Mouse (Mus musculus): ENCODE measurements at regions not wholly inside any gene's neighbourhood (a gene's known extent, or its start where the extent isn't known, plus 50 kb on each side); places are given as distances from the start of the nearest gene placed in this dataset.

DNA sequence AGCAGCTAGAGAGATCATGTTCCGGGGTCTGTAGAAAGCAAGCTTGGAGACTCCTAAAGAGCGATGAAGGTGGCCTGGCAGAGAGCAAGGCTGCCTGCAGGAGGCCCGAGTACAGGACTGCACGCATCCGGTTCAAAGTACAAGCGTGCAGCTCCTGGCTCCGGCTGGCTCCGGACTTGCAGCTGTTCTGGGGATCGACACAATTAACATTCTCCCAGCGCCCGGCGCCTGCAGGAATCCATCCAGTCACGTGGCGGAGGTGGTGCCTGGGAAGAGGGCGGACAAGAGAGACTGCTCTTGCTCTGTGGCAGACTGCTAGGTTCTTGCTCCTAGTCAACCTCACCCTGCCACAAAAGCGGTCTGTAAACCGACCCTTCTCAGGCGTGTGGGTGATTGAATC is 86.9 kb downstream of the Bdh1 start:
- TF ChIP-seq CTCF (IDR thresholded peaks at IDR 0.05): peak; percentile 30; the same call in 1 of the 2 replicates

GRCm38 (mm10) chr16:31510097-31510496 is 88.0 kb downstream of the Bdh1 start:
- H3K27ac ChIP-seq: no peak overlapping the region
- intact Hi-C loops (cut with DNase I): no loop called here
- TF ChIP-seq CTCF (IDR thresholded peaks at IDR 0.05): no peak
- DNase-seq: no peak
- H3K4me3 ChIP-seq: no peak overlapping the region

More for the DNA sequence above, 86.9 kb downstream of the Bdh1 start:
- H3K27ac ChIP-seq: peak overlapping the region; percentile 48
- peak overlapping the region; percentile 50 for H3K4me3 ChIP-seq
- intact Hi-C loops (cut with DNase I): no loop called here
- peak; percentile 82 for DNase-seq

GRCm38 (mm10) chr16:31518816-31519215 is 96.7 kb downstream of the Bdh1 start:
- no peak overlapping the region for H3K4me3 ChIP-seq
- TF ChIP-seq CTCF (IDR thresholded peaks at IDR 0.05): no peak
- intact Hi-C loops (cut with DNase I): no loop called here

GRCm38 (mm10) chr16:31520081-31520480 is 98.0 kb downstream of the Bdh1 start:
- no peak for DNase-seq
- intact Hi-C loops (cut with DNase I): no loop called here
- TF ChIP-seq CTCF (IDR thresholded peaks at IDR 0.05): no peak
- no peak overlapping the region for H3K27ac ChIP-seq
- H3K4me3 ChIP-seq: no peak overlapping the region

More at GRCm38 (mm10) chr16:31518816-31519215, 96.7 kb downstream of the Bdh1 start:
- DNase-seq: no peak
- no peak overlapping the region for H3K27ac ChIP-seq

- no peak for TF ChIP-seq CTCF (IDR thresholded peaks at IDR 0.05)
- no peak overlapping the region for H3K4me3 ChIP-seq
- intact Hi-C loops (cut with DNase I): no loop called here
- DNase-seq: no peak
- no peak overlapping the region for H3K27ac ChIP-seq
These were observed 99.7 kb downstream of the Bdh1 start for GRCm38 (mm10) chr16:31521786-31522185.

- intact Hi-C loops (cut with DNase I): no loop called here
These were observed 104.7 kb downstream of the Bdh1 start for GRCm38 (mm10) chr16:31526711-31527344.

DNA sequence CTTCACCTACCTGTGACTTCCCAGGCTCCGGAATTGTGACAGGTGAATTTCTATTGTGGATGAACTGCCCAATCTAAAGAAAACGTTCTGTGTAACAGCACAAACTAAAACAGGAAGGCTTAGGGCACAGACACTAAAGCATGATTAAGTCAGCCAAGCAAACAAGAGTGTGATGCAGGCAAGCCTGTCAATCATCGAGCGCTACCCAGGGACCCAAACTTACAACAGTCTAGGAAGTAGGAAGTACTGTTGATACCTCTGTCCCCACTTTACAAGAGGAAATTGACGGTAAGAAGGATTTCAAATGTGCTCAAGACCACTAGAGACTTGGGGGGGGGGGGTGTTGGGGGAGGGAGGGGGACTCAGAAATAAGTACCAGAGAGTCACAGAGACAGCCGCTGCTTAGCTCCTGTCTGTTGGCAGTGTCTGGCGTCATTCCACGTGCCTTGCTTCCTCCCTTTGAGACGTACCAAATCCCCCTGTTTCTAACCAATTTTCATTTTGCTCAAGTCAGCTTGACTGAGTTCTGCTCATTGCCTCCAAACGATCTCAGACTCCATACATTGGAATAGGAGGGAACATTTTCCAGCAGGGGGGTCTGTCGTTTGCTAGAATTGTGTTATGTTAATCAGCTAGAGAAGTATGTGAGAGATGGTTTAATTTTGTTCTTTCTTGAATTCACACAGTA is 106.7 kb downstream of the Bdh1 start:
- no peak overlapping the region for H3K4me3 ChIP-seq
- TF ChIP-seq CTCF (IDR thresholded peaks at IDR 0.05): no peak
- intact Hi-C loops (cut with DNase I): no loop called here
- no peak overlapping the region for H3K27ac ChIP-seq
- DNase-seq: no peak

More at GRCm38 (mm10) chr16:31526711-31527344, 104.7 kb downstream of the Bdh1 start:
- no peak for TF ChIP-seq CTCF (IDR thresholded peaks at IDR 0.05)
- Histone ChIP-seq H3K27ac (peak overlapping the region; percentile 50), H3K4me3 (peak overlapping the region; percentile 20; the same call in 1 of the 2 replicates)
- peak; percentile 87 for DNase-seq

DNA sequence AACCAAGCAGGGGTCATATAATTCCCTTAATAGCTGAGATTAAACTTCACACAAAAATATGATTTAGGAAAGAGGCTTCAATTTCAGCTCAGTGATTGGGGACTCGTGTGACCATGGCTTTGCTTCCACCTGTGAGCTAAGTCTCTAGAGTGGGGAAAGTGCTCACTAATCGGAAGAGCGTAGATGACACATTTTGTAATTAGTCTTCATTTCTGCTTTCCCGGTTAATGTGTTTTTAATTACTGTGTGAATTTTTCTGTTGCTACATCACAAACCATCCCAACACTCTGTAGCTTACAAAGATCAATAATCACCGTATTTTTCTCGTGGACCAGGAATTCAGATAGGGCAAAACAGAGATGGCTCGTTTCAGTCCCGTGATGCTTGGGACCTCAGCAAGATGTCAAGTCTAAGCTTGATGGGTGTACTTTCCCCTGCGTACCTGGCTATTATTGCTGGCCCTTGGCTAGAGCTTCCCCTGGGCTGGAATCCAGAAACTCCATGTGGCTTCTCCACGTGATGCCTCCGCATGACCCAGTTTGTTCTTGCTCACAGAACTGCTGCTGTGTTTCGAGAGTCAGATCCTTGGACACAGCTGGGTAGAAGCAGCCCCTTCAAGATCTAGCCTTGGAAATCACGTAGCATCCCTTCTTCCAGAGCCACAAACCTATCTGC is 107.3 kb downstream of the Bdh1 start:
- Histone ChIP-seq H3K27ac (no peak overlapping the region), H3K4me3 (no peak overlapping the region)
- no peak for TF ChIP-seq CTCF (IDR thresholded peaks at IDR 0.05)
- no peak for DNase-seq
- intact Hi-C loops (cut with DNase I): no loop called here

DNA sequence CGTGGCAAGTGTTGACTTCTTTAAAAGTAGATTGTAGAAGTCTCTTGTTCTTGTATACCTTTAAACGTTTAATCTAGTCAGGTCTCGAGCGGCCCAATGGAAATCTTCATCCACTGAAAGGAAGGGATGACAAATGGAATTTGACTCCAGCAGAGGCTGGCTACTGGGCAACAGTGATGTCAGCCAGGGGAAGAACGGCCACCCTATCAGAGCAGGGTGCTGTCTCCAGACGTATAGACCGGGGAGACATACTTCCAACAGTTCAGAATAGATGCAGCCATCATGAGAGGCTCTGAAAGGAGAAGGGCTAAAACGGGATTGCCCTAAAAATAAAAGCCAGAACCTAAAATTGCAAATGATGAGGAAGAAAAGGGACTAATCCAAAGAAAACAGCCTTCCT is 108.0 kb downstream of the Bdh1 start:
- Histone ChIP-seq H3K27ac (no peak overlapping the region), H3K4me3 (no peak overlapping the region)
- no peak for DNase-seq
- intact Hi-C loops (cut with DNase I): no loop called here
- no peak for TF ChIP-seq CTCF (IDR thresholded peaks at IDR 0.05)

DNA sequence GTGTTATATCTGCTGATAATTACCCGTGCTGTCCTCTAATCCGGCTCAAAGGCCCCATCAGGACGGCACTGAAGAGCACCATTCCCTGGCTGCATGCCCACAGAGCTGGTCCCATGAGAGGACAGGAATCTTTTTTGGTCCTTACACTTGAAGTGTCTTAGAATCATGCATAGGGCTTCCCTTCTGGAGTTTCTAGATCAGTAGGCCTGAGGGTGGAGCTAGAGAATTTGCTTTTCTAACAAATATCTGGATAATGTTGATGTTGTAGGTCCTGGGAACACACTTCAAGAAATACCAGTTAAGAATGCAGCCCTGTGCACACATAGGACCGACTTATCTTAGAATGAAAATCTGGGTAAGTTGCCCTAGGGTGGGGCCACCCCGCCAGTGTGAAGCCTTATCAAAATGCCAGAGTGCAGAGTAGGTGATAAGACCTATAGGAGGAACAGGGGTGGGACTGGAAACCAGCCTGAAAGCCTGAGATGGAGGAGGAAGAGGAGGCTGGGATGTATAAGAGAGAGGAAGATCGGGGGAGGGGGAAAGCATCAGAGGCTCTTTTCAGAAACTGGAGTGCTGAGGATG is 111.2 kb downstream of the Bdh1 start:
- TF ChIP-seq CTCF (IDR thresholded peaks at IDR 0.05): no peak
- intact Hi-C loops (cut with DNase I): no loop called here
- no peak overlapping the region for H3K4me3 ChIP-seq
- DNase-seq: no peak
- no peak overlapping the region for H3K27ac ChIP-seq

DNA sequence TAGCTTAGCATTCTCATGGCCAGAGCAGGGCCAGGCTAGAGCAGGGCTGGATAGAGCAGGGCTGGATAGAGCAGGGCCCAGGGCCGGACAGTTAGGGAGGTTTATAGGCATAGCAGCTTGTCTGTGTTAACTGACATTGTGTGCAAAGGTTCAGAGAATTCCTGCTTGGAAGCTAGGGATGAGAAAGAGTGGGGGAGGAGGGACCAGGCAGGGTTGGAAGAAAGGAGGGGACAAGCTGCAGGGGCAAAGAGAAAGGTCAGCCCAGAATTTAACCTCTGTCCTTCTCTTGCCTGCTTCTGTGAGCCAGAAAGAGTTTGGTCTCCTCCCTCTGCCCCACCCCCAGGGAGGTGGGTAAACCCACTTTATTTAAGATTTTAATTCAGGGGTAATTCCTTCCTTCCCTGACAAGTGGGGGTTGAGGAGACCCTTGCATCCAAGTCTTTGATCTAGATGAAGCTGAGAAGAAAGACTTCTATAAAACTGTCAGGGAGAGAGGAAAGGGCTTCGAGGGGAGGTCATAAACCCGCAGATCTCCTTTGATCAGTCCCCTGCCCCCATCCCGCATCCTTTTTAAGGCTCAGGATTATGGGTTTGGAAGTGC is 112.9 kb downstream of the Bdh1 start:
- no peak overlapping the region for H3K4me3 ChIP-seq
- no peak overlapping the region for H3K27ac ChIP-seq
- no peak for DNase-seq
- TF ChIP-seq CTCF (IDR thresholded peaks at IDR 0.05): no peak
- intact Hi-C loops (cut with DNase I): no loop called here

GRCm38 (mm10) chr16:31536328-31536727 is 114.2 kb downstream of the Bdh1 start:
- H3K4me3 ChIP-seq: no peak overlapping the region
- DNase-seq: no peak
- intact Hi-C loops (cut with DNase I): no loop called here
- TF ChIP-seq CTCF (IDR thresholded peaks at IDR 0.05): no peak
- no peak overlapping the region for H3K27ac ChIP-seq

All from gastrocnemius, adult 2 months (tissue).